Comparison of ENCODE assay signal across 10 mouse cellular contexts in the genomic region with DNA sequence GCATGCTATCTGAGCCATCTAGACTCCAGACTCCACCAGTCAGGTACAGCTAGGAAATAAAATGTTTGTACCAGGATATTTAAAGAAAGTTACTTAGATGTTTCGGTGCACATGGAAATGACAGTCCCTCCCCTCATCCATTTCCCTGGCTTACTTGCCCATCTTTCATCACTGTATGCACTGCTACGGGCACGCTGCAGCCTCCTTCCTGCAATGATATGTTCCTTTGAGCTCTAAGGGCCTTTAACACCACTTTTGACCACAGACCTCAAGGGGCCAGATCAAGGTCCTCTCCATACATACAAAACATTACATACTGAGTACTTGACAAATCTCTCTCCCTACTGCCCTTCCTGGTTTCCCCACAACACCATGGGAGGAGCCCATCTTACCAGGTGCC. TPM values are rescaled to one million over a fixed set of nuclear protein-coding genes. Genes with fewer than 3 reads are reported as not detected.
DNase-seq lines count a peak whose midpoint lies in the region; ATAC-seq and TF ChIP-seq lines count a peak whose summit lies in the region.
"Had no signal": no experiment of that assay in that cellular context is flagged by ENCODE, and none has a peak within 500 bp of the region (broad histone marks: within the 10 kb centered on the region; RNA-seq: fewer than 3 reads in every experiment).

No protein-coding gene starts in this region.

- no peak for ATAC-seq in embryonic facial prominence, embryonic 15.5 days (ENCODE audit: insufficient number of reproducible peaks, low FRiP score, low TSS enrichment, low read depth)
- ATAC-seq in limb, embryonic 12.5 days (ENCODE audit: insufficient number of reproducible peaks, insufficient read depth, low FRiP score, low TSS enrichment, low read depth), result no peak
- ATAC-seq in stomach, embryonic 16.5 days (ENCODE audit: insufficient read depth, low FRiP score), result no peak

- no peaks in the 10 kb centered on the region for H3K9me3 ChIP-seq in embryonic facial prominence, embryonic 15.5 days (replicated peaks)
- no peaks in the 10 kb centered on the region for H3K9me3 ChIP-seq in limb, embryonic 12.5 days
- no peaks in the 10 kb centered on the region for H3K9me3 ChIP-seq in stomach, embryonic 16.5 days (replicated peaks; ENCODE audit: control insufficient read depth, low read length)

- peaks cover 57% of the 10 kb centered on the region for H3K36me3 ChIP-seq in embryonic facial prominence, embryonic 15.5 days
- peaks cover 74% of the 10 kb centered on the region for H3K36me3 ChIP-seq in limb, embryonic 12.5 days
- peaks cover 25% of the 10 kb centered on the region for H3K36me3 ChIP-seq in stomach, embryonic 16.5 days (ENCODE audit: control insufficient read depth, insufficient read depth, low read length)

- H3K4me1 ChIP-seq in embryonic facial prominence, embryonic 15.5 days, result peaks cover 25% of the 10 kb centered on the region
- peaks cover 17% of the 10 kb centered on the region for H3K4me1 ChIP-seq in limb, embryonic 12.5 days (replicated peaks)
- peaks cover 24% of the 10 kb centered on the region for H3K4me1 ChIP-seq in stomach, embryonic 16.5 days (ENCODE audit: control insufficient read depth, insufficient read depth, low read length)

- H3K4me2 ChIP-seq in embryonic facial prominence, embryonic 15.5 days (replicated peaks), result peak overlapping the region; percentile 76
- H3K4me2 ChIP-seq in limb, embryonic 12.5 days, result peak overlapping the region; percentile 75
- H3K4me2 ChIP-seq in stomach, embryonic 16.5 days (ENCODE audit: low read depth, low read length), result peak overlapping the region; percentile 84

- intact Hi-C loops in gastrocnemius, adult 2 months (cut with DNase I), result no loop called here
- intact Hi-C loops in gastrocnemius, postnatal 36 days (cut with DNase I), result loop anchor here (5.0 kb wide), 1 partner anchor 50 kb away; no protein-coding TSS in a partner anchor

- no peak for TF ChIP-seq CTCF in gastrocnemius, adult 2 months (IDR thresholded peaks at IDR 0.05)

- peak overlapping the region; percentile 26; the same call in 1 of the 2 replicates for H3K9ac ChIP-seq in embryonic facial prominence, embryonic 15.5 days
- H3K9ac ChIP-seq in limb, embryonic 12.5 days (replicated peaks), result peak overlapping the region; percentile 94
- peak overlapping the region; percentile 61 for H3K9ac ChIP-seq in stomach, embryonic 16.5 days (ENCODE audit: low read length)

- 59% methylated on average over 3 of the region's 3 CpGs for WGBS in embryonic facial prominence, embryonic 15.5 days
- WGBS in limb, embryonic 12.5 days, result 88% methylated on average over 3 of the region's 3 CpGs
- 58% methylated on average over 3 of the region's 3 CpGs for WGBS in stomach, embryonic 16.5 days

- peak overlapping the region; percentile 72 for H3K4me3 ChIP-seq in embryonic facial prominence, embryonic 15.5 days (replicated peaks)
- H3K4me3 ChIP-seq in limb, embryonic 12.5 days (replicated peaks), result peak overlapping the region; percentile 80
- peak overlapping the region; percentile 97 for H3K4me3 ChIP-seq in stomach, embryonic 16.5 days (replicated peaks; ENCODE audit: low read length)
- no peak overlapping the region for H3K4me3 ChIP-seq in gastrocnemius, adult 2 months

- peak; percentile 0 for DNase-seq in right cerebral cortex, postnatal 14 days
- no peak for DNase-seq in right cerebral cortex, adult 18-20 months
- DNase-seq in right cerebral cortex, adult 2 months (ENCODE audit: low spot score in 2 of 2), result no peak
- no peak for DNase-seq in gastrocnemius, adult 2 months
- DNase-seq in gastrocnemius, postnatal 36 days, result no peak
- DNase-seq: cerebellum, adult 11-12 months; lung, postnatal 10 days had no signal

- H3K27ac ChIP-seq in embryonic facial prominence, embryonic 15.5 days (replicated peaks), result peak overlapping the region; percentile 34; the same call in 1 of the 2 replicates
- 0 out of 2 replicates have a peak overlapping the region, but pooled peaks have one; percentile 73 for H3K27ac ChIP-seq in limb, embryonic 12.5 days
- H3K27ac ChIP-seq in stomach, embryonic 16.5 days (ENCODE audit: low read length), result peak overlapping the region; percentile 27; the same call in 1 of the 2 replicates
- no peak overlapping the region for H3K27ac ChIP-seq in gastrocnemius, adult 2 months

- no peaks in the 10 kb centered on the region for H3K27me3 ChIP-seq in embryonic facial prominence, embryonic 15.5 days
- no peaks in the 10 kb centered on the region for H3K27me3 ChIP-seq in limb, embryonic 12.5 days
- no peaks in the 10 kb centered on the region for H3K27me3 ChIP-seq in stomach, embryonic 16.5 days (ENCODE audit: control insufficient read depth, insufficient read depth, low read length)

RNA-seq across cellular contexts. Expression of a gene that starts 2.5 kb away (rescaled TPM):
- 288 and 326 TPM in 2 replicates for polyA plus RNA-seq in embryonic facial prominence, embryonic 15.5 days (2015; fragmentation: Nextera tagmentation; extraction: Ambion mirVana)
- 429 and 481 TPM in 2 replicates for polyA plus RNA-seq in limb, embryonic 12.5 days (2016; fragmentation: Nextera tagmentation; extraction: Ambion mirVana)
- 203 and 218 TPM in 2 replicates for polyA plus RNA-seq in stomach, embryonic 16.5 days (2015; fragmentation: Nextera tagmentation; extraction: Ambion mirVana)
- total RNA-seq in gastrocnemius, adult 2 months (2021), result 1 to 10 TPM; 8.4 to 8.7 TPM
- 10 to 100 TPM in 1 of 2 experiments, 1 to 10 TPM in 1; 10.0 to 12.9 TPM for total RNA-seq in gastrocnemius, postnatal 36 days (2021)

RNA-seq across cellular contexts. Expression of a gene that starts 7.1 kb away (rescaled TPM):
- polyA plus RNA-seq in embryonic facial prominence, embryonic 15.5 days (2015; fragmentation: Nextera tagmentation; extraction: Ambion mirVana), result 93.0 and 99.4 TPM in 2 replicates
- 123 and 125 TPM in 2 replicates for polyA plus RNA-seq in limb, embryonic 12.5 days (2016; fragmentation: Nextera tagmentation; extraction: Ambion mirVana)
- polyA plus RNA-seq in stomach, embryonic 16.5 days (2015; fragmentation: Nextera tagmentation; extraction: Ambion mirVana), result 162 and 170 TPM in 2 replicates
- 10 to 100 TPM; 21.9 to 29.1 TPM for total RNA-seq in gastrocnemius, adult 2 months (2021)
- total RNA-seq in gastrocnemius, postnatal 36 days (2021), result 10 to 100 TPM; 19.7 to 21.2 TPM

RNA-seq across cellular contexts. Expression of a gene that starts 11.1 kb away (rescaled TPM):
- 31.4 and 37.2 TPM in 2 replicates for polyA plus RNA-seq in embryonic facial prominence, embryonic 15.5 days (2015; fragmentation: Nextera tagmentation; extraction: Ambion mirVana)
- polyA plus RNA-seq in limb, embryonic 12.5 days (2016; fragmentation: Nextera tagmentation; extraction: Ambion mirVana), result 38.1 and 38.6 TPM in 2 replicates
- 32.0 and 40.6 TPM in 2 replicates for polyA plus RNA-seq in stomach, embryonic 16.5 days (2015; fragmentation: Nextera tagmentation; extraction: Ambion mirVana)
- 10 to 100 TPM; 12.3 to 14.1 TPM for total RNA-seq in gastrocnemius, adult 2 months (2021)
- 10 to 100 TPM; 11.9 to 12.7 TPM for total RNA-seq in gastrocnemius, postnatal 36 days (2021)

RNA-seq across cellular contexts. Expression of a gene that starts 16.9 kb away (rescaled TPM):
- 9.1 and 10.3 TPM in 2 replicates for polyA plus RNA-seq in embryonic facial prominence, embryonic 15.5 days (2015; fragmentation: Nextera tagmentation; extraction: Ambion mirVana)
- polyA plus RNA-seq in limb, embryonic 12.5 days (2016; fragmentation: Nextera tagmentation; extraction: Ambion mirVana), result 7.9 and 8.1 TPM in 2 replicates
- 6.7 and 8.0 TPM in 2 replicates for polyA plus RNA-seq in stomach, embryonic 16.5 days (2015; fragmentation: Nextera tagmentation; extraction: Ambion mirVana)
- 10 to 100 TPM; 14.9 to 17.8 TPM for total RNA-seq in gastrocnemius, adult 2 months (2021)
- total RNA-seq in gastrocnemius, postnatal 36 days (2021), result 10 to 100 TPM; 12.8 to 14.2 TPM

RNA-seq across cellular contexts. Expression of a gene that starts 24.5 kb away (rescaled TPM):
- 25.0 and 30.3 TPM in 2 replicates for polyA plus RNA-seq in embryonic facial prominence, embryonic 15.5 days (2015; fragmentation: Nextera tagmentation; extraction: Ambion mirVana)
- 28.9 and 30.7 TPM in 2 replicates for polyA plus RNA-seq in limb, embryonic 12.5 days (2016; fragmentation: Nextera tagmentation; extraction: Ambion mirVana)
- polyA plus RNA-seq in stomach, embryonic 16.5 days (2015; fragmentation: Nextera tagmentation; extraction: Ambion mirVana), result 30.0 and 31.6 TPM in 2 replicates
- 10 to 100 TPM; 16.6 to 19.5 TPM for total RNA-seq in gastrocnemius, adult 2 months (2021)
- total RNA-seq in gastrocnemius, postnatal 36 days (2021), result 10 to 100 TPM; 15.4 to 16.2 TPM

Comparison
In these comparisons a context has a peak if more than half of its experiments do, and no peak if none do; other contexts are left out.
1. H3K9ac ChIP-seq: peak in every context shown above with its lines; median percentile 94 in limb, embryonic 12.5 days; 61 in stomach, embryonic 16.5 days; 26 in embryonic facial prominence, embryonic 15.5 days.